Mouse (Mus musculus): Measurements from ENCODE around the gene Mapk3.

Mapk3 gene

GRCm38 (mm10) chr7:126786142-126786541, 26.7 kb downstream of the Mapk3 start:
- DNase-seq, result no peak

GRCm38 (mm10) chr7:126789141-126789540, 29.7 kb downstream of the Mapk3 start:
- no peak for DNase-seq

- peak; percentile 96 for DNase-seq
These were observed 32.7 kb downstream of the Mapk3 start, which contains the start of gene Ppp4c for GRCm38 (mm10) chr7:126791851-126792720. TSS of gene Ppp4c (minus strand) at chr7:126792496.

DNA sequence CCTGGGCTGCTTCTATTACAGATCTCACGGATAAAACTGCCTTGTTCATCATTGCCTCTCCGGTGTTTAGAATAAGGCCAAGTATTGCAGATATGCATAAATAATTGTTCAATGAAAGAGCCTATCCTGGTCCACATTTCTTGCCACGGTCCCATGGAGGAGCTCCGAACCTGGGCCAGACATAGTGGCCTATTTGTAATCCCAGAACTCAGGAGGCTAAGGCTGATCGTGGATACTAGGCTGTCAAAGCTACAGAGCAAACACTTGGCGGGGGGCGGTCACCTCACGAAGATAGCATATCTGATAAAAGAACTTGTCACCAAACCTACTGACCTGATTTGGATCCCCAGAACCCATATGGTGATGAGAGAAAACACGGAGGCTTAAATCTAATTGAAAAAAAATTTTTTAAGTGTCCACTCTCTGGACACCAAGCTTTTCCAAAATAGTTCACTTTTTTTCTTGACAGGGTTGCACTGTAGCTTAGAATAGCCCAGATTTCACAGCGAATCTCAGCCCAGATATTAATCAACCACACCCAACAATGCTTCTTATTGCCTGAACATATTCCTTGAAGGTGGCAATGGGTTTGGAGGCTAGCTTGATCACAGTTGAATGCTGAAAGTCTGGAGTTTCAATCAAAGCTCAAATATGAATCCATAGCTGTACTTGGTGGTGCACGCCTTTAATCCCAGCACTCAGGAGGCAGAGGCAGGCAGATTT, 33.5 kb downstream of the Mapk3 start:
- no peak for DNase-seq

- no peak for DNase-seq
These were observed 34.3 kb downstream of the Mapk3 start for GRCm38 (mm10) chr7:126793456-126794270.

GRCm38 (mm10) chr7:126794271-126794605, 34.8 kb downstream of the Mapk3 start:
- no peak for DNase-seq

DNA sequence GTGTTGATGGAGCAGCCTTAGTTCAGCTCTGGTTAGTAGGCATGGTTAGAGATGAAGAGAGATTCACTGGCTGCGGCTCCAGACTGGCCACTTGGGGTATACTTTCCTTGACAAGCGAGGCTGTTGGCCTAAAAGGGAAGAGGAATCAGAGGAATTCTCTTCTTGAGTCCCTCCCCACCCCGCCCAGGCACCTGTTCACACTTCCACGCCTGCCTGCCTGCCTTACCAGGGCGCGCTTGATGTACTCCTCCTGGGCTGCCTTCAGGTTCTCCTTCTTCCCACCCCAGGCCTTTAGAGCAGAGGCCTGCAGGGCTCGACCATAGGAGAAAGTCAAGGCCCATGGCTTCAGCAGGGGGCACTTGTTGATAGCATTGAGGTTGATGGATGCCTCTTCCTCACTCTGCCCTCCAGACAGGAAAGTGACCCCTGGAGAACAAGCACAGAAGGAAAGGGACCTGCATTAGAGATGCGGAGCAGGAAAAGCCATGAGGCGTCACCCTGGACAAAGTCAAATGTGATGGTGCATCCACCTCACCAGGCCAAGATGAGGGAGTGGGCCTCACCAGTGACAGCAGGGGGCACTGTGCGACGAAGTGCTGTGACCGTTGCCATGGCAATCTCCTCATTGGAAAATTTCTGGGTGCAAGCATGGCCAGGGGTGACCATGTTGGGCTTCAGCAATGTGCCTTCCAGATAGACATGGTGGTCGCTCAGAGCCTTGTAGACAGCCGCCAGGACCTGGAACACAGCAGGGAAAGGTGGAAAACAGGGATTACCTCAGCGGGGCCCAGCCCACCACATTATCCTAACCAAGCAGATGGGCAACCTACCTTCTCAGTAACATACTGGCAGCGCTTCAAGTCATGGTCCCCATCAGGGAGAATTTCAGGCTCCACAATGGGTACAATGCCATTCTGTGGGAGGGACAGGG, 36.3 kb downstream of the Mapk3 start:
- no peak for DNase-seq

GRCm38 (mm10) chr7:126796350-126796932, 37.0 kb downstream of the Mapk3 start:
- no peak for DNase-seq

- no peak for DNase-seq
These were observed 38.2 kb downstream of the Mapk3 start, which contains the start of gene Fam57b for GRCm38 (mm10) chr7:126797411-126798126. TSS of gene Fam57b (plus strand) at chr7:126797668.

DNA sequence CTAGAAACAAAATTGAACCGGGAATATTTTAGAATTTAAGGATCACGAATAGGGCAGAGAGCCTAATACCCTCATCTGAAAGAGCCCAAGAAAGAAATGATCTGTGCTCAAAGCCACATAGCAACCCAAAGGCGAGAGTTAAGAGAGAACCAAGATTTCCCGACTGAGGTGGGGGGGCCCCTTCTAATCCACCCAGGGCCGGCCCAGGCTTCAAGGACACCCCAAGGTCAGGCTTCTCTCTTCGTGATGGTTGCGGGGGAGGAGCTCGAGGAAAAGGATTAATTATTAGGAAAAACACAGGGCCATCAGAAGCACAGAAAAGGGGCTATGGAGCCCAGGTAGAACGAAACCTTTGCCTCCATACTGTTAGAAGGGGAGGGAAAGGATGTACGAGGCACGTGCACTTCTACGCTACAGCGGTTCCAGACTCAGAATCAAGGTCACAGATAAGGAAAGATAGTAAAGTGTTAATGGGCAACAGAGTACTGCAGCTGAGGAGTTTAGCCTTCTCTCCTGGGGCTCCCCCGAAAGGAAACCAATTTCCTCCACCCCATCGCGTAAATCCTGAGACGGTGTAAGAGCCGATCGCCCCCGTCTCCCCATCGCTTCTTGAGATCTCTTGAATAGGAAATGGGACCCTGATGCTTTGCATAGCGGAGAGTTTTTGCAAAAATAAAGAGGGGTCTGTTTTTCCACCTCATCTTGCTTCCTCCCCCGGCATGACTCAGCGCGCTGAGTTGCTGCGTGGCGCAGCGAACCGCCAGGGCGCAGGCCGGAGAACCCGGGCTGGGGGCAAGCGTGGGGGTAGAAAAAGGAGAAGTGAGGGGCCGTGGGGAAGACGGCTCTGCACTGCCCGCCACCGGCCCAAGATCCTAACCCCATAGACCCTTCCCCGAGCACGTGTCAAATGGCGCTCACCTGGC, 39.0 kb downstream of the Mapk3 start:
- DNase-seq, result peak in 1 of 2 experiments; percentile 49

- DNase-seq, result peak; percentile 98 to 99
These were observed 39.7 kb downstream of the Mapk3 start for GRCm38 (mm10) chr7:126799050-126799467.

GRCm38 (mm10) chr7:126799468-126800268, 40.3 kb downstream of the Mapk3 start:
- DNase-seq, result peak in 1 of 2 experiments; percentile 83

GRCm38 (mm10) chr7:126800269-126801056, 41.1 kb downstream of the Mapk3 start:
- no peak for DNase-seq

GRCm38 (mm10) chr7:126801057-126801422, 41.6 kb downstream of the Mapk3 start:
- DNase-seq, result no peak

- DNase-seq, result no peak
These were observed 42.9 kb downstream of the Mapk3 start for GRCm38 (mm10) chr7:126802134-126802889.

DNA sequence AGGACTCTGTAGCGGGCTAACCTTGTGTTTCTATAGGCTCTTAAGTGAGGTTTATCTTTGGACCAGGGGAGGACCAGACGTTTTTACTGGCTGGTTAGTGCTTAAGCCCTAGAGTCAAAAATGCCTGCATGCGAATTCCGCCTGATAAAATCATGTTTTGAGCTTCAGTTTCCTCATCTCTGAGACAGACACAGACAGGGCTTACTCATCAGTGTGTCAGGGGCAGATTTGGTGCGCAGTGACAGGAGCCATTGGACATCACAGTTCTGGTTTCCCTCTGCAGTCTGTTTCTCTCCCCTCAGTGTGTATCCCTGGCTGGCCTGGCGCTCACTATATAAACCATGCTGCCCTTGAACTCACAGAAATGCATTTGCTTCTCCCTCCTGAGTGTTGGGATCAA, 43.8 kb downstream of the Mapk3 start:
- no peak for DNase-seq

GRCm38 (mm10) chr7:126803751-126804150, 44.4 kb downstream of the Mapk3 start:
- DNase-seq, result no peak

Data from kidney, adult 8-10 months (tissue).